Mouse (Mus musculus) kidney, adult 2 months (tissue): ENCODE data around the gene Rad50.

Source experiments
- CTCF ChIP-seq: fragments of 200-500 bp; conservative IDR thresholded peaks from 2 replicates; pipeline ENCODE4 v1.5.1; 2011; ENCODE audit warnings: low read depth, mild to moderate bottlenecking, control low read depth, low read length, moderate library complexity, mixed read lengths; ENCODE audit not compliant: insufficient read depth, insufficient read length
- POLR2A ChIP-seq: fragments of 200-500 bp; IDR thresholded peaks from one replicate; pipeline ENCODE4 v1.6.1; 2011; ENCODE audit warnings: low read depth, low read length, control low read depth

DNA sequence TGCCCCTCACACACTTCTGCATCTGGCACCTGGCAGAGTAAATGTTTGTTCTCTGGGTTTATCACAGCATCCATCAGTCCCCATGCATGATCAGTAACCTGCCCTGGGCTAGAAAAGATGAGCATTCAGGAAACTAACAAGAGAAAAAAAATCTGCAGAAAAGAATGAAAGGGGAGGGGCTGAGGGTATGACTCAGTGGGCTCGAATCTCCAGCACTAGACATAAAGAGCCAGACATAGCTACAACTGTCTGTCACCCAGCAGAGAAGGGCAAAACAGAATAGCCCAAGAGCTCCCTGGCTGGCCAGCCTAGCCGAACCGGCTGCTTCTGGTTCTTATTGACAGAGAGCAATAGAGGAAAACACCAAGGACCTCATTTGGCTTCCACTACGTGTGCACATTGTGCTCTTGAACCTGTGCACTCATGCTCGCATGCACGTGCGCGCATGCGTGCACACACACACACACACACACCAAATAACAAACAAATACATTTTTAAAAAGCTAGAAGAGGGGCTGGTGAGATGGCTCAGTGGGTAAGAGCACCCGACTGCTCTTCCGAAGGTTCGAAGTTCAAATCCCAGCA, 48.0 kb upstream of the Rad50 start:
- TF ChIP-seq CTCF (no peak), POLR2A (no peak)
